Mouse (Mus musculus) duodenum, adult 2 months (tissue): ENCODE results near the gene Cd8b1. TPM values are rescaled to one million over a fixed set of nuclear protein-coding genes. Genes with fewer than 3 reads are reported as not detected.

ENCODE experiments used
- polyA plus RNA-seq: library from polyadenylated mRNA; depleted of rRNA; stranded (reverse); fragments of >200 nt; gene quantifications from 2 replicates; pipeline ENCODE4 v1.2.3, GENCODE M21; 2012; ENCODE audit warnings: low replicate concordance; rRNA removed

Gene Cd8b1
- 0.20 and 1.6 TPM in 2 replicates for polyA plus RNA-seq

GRCm38 (mm10) chr6:71322491-71322921 is at the start of gene Cd8b1:
Gene Cd8b1, plus strand, starts transcription at chr6:71322788.

GRCm38 (mm10) chr6:71321826-71322283 is 733 bp upstream of the Cd8b1 start, which contains the start of gene Smyd1:
Gene Smyd1, minus strand, starts transcription at chr6:71322233.

GRCm38 (mm10) chr6:71373249-71373775 is 50.7 kb downstream of the Cd8b1 start, which contains the start of gene Cd8a:
Gene Cd8a, plus strand, starts transcription at chr6:71373427.

Other genes starting within 250 kb of the Cd8b1 start
- 14.7 and 27.9 TPM in 2 replicates for gene Thnsl2, start 178.3 kb upstream of the Cd8b1 start, polyA plus RNA-seq
- gene Fabp1, start 123.0 kb upstream of the Cd8b1 start, polyA plus RNA-seq: 125 and 135 TPM in 2 replicates
- gene Krcc1, start 51.1 kb upstream of the Cd8b1 start, polyA plus RNA-seq: 2.3 and 2.7 TPM in 2 replicates
- gene Smyd1, start 555 bp upstream of the Cd8b1 start, polyA plus RNA-seq: 0.05 TPM in 1 of 2 replicates, not detected in the other
- gene Cd8a, start 50.6 kb downstream of the Cd8b1 start, polyA plus RNA-seq: 1.9 and 4.3 TPM in 2 replicates
- gene Rmnd5a, start 117.8 kb downstream of the Cd8b1 start, polyA plus RNA-seq: 8.9 and 11.6 TPM in 2 replicates
- gene Rnf103, start 171.1 kb downstream of the Cd8b1 start, polyA plus RNA-seq: 28.4 and 57.2 TPM in 2 replicates
- 10.2 and 12.7 TPM in 2 replicates for gene Chmp3, start 221.0 kb downstream of the Cd8b1 start, polyA plus RNA-seq